Mouse (Mus musculus) bone marrow macrophage, adult 2 months (primary cell): ENCODE measurements around the gene Mosmo.

Experiments
- CTCF ChIP-seq: IDR thresholded peaks from 2 replicates; pipeline ENCODE4 v1.5.1; 2012; ENCODE audit warnings: low read depth, mild to moderate bottlenecking, low read length, moderate library complexity
- POLR2A ChIP-seq: IDR thresholded peaks from 2 replicates; pipeline ENCODE4 v1.6.1; 2012; ENCODE audit warnings: mild to moderate bottlenecking, low read depth, low read length, borderline replicate concordance

DNA sequence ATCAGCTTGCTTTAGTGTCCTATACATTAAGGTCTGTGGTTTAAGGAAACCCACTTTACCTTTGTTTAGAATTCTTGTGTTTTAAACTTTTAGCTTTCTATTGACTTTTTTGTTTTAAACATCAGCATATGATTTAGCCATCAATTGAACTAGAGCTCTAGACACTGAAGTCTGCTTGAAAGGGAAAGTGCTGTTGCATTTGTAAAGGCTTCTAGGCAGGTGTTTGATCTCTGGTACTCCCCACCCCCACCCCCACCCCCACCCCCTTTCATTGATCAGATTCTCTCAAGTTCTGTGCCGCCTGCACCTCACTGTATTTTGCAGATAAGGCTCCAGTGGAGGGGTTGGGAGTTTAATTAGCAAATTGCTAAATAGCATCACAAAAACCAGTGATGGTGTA is 18.2 kb downstream of the Mosmo start:
- TF ChIP-seq CTCF, result no peak
- no peak for TF ChIP-seq POLR2A
